Mouse (Mus musculus) embryonic facial prominence, embryonic 12.5 days (tissue): ENCODE measurements around the gene B3gnt2. TPM values are rescaled to one million over a fixed set of nuclear protein-coding genes. Genes with fewer than 3 reads are reported as not detected.

ENCODE experiments used
- ATAC-seq: fragments of 200-750 bp; cut with Nextera tagmentation; 2 replicates; pipeline ENCODE4 v1.8.0; 2017; ENCODE audit not compliant: insufficient number of reproducible peaks, insufficient read depth, low FRiP score, low TSS enrichment
- H3K27ac ChIP-seq: fragments of 300-500 bp; sonication (generic); 2 replicates; pipeline ENCODE4 v1.5.1; 2016; ENCODE audit warnings: mild to moderate bottlenecking
- H3K27me3 ChIP-seq: fragments of 300-500 bp; sonication (generic); 2 replicates; pipeline ENCODE4 v1.6.1; 2016; ENCODE audit warnings: mild to moderate bottlenecking, moderate library complexity
- H3K36me3 ChIP-seq: fragments of 300-500 bp; sonication (generic); 2 replicates; pipeline ENCODE4 v1.6.1; 2016; ENCODE audit warnings: mild to moderate bottlenecking
- H3K4me1 ChIP-seq: fragments of 300-500 bp; sonication (generic); 2 replicates; pipeline ENCODE4 v1.6.1; 2016
- H3K4me2 ChIP-seq: fragments of 300-500 bp; sonication (generic); replicated peaks from 2 replicates; pipeline ENCODE4 v1.6.1; 2016; ENCODE audit warnings: mild to moderate bottlenecking, moderate library complexity
- H3K4me3 ChIP-seq: fragments of 300-500 bp; sonication (generic); 2 replicates; pipeline ENCODE4 v1.5.1; 2016; ENCODE audit warnings: mild to moderate bottlenecking
- H3K9ac ChIP-seq: fragments of 300-500 bp; sonication (generic); 2 replicates; pipeline ENCODE4 v1.6.1; 2016; ENCODE audit warnings: mild to moderate bottlenecking, moderate library complexity
- H3K9me3 ChIP-seq: fragments of 300-500 bp; sonication (generic); 2 replicates; pipeline ENCODE4 v1.6.1; 2016; ENCODE audit warnings: mild to moderate bottlenecking, moderate library complexity
- WGBS: fragments of 180-500 bp; shearing (Covaris S2); methylation state at CpG from one replicate; pipeline ENCODE4 v1.1.7; 2016; 5-methylcytosine and 5-hydroxymethylcytosine counted together
- polyA plus RNA-seq: library from polyadenylated mRNA; unstranded; fragments of >200 nt; fragmentation: Nextera tagmentation; extraction: Ambion mirVana; gene quantifications from 2 replicates; pipeline ENCODE4 v1.2.1, GENCODE M21; 2016

B3gnt2 gene
- polyA plus RNA-seq, 1 experiment from 2014 or later, result 6.4 TPM

- Histone ChIP-seq H3K36me3 (no peaks in the 10 kb centered on the region), H3K9me3 (no peaks in the 10 kb centered on the region), H3K9ac (no peak overlapping the region), H3K4me1 (peaks cover 7% of the 10 kb centered on the region; the same call in 1 of the 2 replicates), H3K4me3 (no peak overlapping the region), H3K4me2 (no peak overlapping the region; the same call in 1 of the 2 replicates), H3K27me3 (no peaks in the 10 kb centered on the region), H3K27ac (peak overlapping the region; percentile 3)
- WGBS, result 14% methylated on average over 9 of the region's 9 CpGs
- ATAC-seq, result peak; percentile 74
These were observed 60.8 kb downstream of the B3gnt2 start for GRCm38 (mm10) chr11:22799987-22800424.

DNA sequence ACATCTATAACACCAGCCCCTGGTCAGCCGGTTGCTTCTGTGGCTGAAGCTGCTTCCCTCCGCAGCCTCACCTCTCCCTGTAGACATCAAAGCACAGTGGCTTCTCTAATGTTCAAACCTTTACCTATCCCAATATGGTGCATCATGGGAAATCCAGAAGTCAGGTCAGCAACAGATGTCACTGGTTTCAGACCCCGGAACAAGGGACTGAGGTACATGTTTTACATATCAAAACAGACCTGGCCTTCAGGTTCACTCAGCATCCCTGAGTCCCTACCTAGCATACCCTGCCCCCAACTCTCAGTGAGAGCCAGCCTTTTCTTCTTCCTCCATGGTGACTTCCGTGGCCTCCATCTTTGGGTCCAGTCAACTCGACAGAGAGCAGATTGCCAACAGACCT is 61.8 kb downstream of the B3gnt2 start:
- WGBS, result 58% methylated on average over 5 of the region's 5 CpGs
- no peak overlapping the region for H3K9ac ChIP-seq
- H3K27ac ChIP-seq, result no peak overlapping the region
- no peak overlapping the region for H3K4me2 ChIP-seq
- no peaks in the 10 kb centered on the region for H3K27me3 ChIP-seq
- H3K4me3 ChIP-seq, result no peak overlapping the region
- H3K4me1 ChIP-seq, result peaks cover 7% of the 10 kb centered on the region; the same call in 1 of the 2 replicates
- H3K9me3 ChIP-seq, result no peaks in the 10 kb centered on the region
- no peaks in the 10 kb centered on the region for H3K36me3 ChIP-seq
- ATAC-seq, result no peak

DNA sequence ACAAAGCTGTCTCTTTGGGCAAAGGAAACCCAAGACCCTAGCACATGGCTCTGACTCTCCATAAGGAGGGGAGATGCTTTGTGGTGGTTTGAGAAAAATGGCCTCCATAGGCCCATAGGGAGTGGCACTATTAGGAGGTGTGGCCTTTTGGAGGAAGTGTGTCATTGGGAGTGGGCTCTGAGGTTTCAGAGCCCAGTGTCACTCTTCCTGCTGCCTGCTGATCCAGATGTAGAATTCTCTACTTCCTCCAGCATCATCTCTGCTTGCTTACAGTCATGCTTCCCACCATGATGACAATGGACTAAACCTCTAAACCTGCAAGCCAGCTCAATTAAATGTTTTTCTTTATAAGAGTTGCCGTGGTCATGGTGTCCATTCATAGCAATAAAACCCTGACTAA is 66.0 kb downstream of the B3gnt2 start:
- Histone ChIP-seq H3K4me2 (no peak overlapping the region), H3K27me3 (no peaks in the 10 kb centered on the region), H3K36me3 (no peaks in the 10 kb centered on the region), H3K4me1 (0 out of 2 replicates have a peak, but pooled peaks cover under 1% of the 10 kb centered on the region), H3K27ac (no peak overlapping the region), H3K9me3 (no peaks in the 10 kb centered on the region), H3K9ac (no peak overlapping the region), H3K4me3 (no peak overlapping the region)
- no peak for ATAC-seq
- WGBS, result 80% methylated on average over 1 of the region's 1 CpGs

- Histone ChIP-seq H3K4me2 (no peak overlapping the region), H3K9ac (no peak overlapping the region), H3K36me3 (no peaks in the 10 kb centered on the region), H3K27me3 (no peaks in the 10 kb centered on the region), H3K27ac (no peak overlapping the region), H3K4me1 (no peaks in the 10 kb centered on the region), H3K4me3 (no peak overlapping the region), H3K9me3 (no peaks in the 10 kb centered on the region)
- WGBS, result 90% methylated on average over 1 of the region's 1 CpGs
- ATAC-seq, result no peak
These were observed 66.9 kb downstream of the B3gnt2 start for GRCm38 (mm10) chr11:22793881-22794203.

DNA sequence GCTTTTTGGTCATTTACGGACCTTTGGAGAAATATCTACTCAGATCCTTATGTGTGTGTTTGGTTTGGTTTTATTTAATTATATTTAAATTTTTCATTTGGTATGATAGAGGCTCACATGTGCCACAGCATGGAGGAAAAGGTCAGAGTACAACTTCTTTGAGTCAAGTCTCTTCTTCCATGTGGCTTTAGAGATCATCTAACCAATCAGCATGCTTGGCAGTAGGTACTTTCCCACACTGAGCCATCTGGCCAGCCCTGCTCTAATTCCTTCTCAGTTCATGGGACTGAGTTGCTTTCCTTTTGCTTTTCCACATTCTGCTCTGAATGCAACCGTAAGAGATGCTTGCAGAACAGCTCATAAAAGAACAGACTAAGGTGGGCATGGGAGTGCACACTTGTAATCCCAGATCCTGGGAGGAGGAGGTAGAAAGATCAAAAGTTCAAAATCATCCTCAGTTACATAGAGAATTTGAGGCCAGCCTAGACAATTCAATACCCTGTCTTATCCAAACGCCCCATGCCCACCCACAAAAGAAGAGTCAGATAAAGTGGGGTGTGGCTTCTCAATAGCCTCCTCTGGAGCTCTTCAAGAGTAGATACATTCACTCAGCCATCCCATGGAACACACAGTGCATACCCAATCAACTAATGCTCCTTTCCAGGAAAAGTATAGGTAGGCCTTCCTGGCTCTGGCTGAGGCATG is 67.4 kb downstream of the B3gnt2 start:
- Histone ChIP-seq H3K9ac (no peak overlapping the region), H3K4me1 (no peaks in the 10 kb centered on the region), H3K27ac (no peak overlapping the region), H3K4me3 (no peak overlapping the region), H3K27me3 (no peaks in the 10 kb centered on the region), H3K9me3 (no peaks in the 10 kb centered on the region), H3K36me3 (no peaks in the 10 kb centered on the region), H3K4me2 (no peak overlapping the region)
- no peak for ATAC-seq
- 87% methylated on average over 3 of the region's 3 CpGs for WGBS

- Histone ChIP-seq H3K4me1 (no peaks in the 10 kb centered on the region), H3K9me3 (no peaks in the 10 kb centered on the region), H3K27ac (no peak overlapping the region), H3K4me2 (no peak overlapping the region), H3K4me3 (no peak overlapping the region), H3K27me3 (no peaks in the 10 kb centered on the region), H3K9ac (no peak overlapping the region), H3K36me3 (no peaks in the 10 kb centered on the region)
- 92% methylated on average over 1 of the region's 1 CpGs for WGBS
- no peak for ATAC-seq
These were observed 68.6 kb downstream of the B3gnt2 start for GRCm38 (mm10) chr11:22792149-22792548.

- WGBS, result 89% methylated on average over 5 of the region's 5 CpGs
These were observed 69.0 kb downstream of the B3gnt2 start for GRCm38 (mm10) chr11:22791726-22792125.

GRCm38 (mm10) chr11:22787833-22788232 is 72.9 kb downstream of the B3gnt2 start:
- H3K36me3 ChIP-seq, result no peaks in the 10 kb centered on the region
- ATAC-seq, result no peak
- no peak overlapping the region for H3K27ac ChIP-seq
- H3K4me1 ChIP-seq, result no peaks in the 10 kb centered on the region
- H3K9ac ChIP-seq, result no peak overlapping the region
- no peaks in the 10 kb centered on the region for H3K27me3 ChIP-seq
- H3K9me3 ChIP-seq, result no peaks in the 10 kb centered on the region
- 80% methylated on average over 2 of the region's 2 CpGs for WGBS
- no peak overlapping the region for H3K4me2 ChIP-seq
- H3K4me3 ChIP-seq, result no peak overlapping the region

More at GRCm38 (mm10) chr11:22791726-22792125, 69.0 kb downstream of the B3gnt2 start:
- no peak for ATAC-seq
- Histone ChIP-seq H3K4me1 (no peaks in the 10 kb centered on the region), H3K36me3 (no peaks in the 10 kb centered on the region), H3K4me3 (no peak overlapping the region), H3K4me2 (no peak overlapping the region), H3K27me3 (no peaks in the 10 kb centered on the region), H3K27ac (no peak overlapping the region), H3K9ac (no peak overlapping the region), H3K9me3 (no peaks in the 10 kb centered on the region)

GRCm38 (mm10) chr11:22784477-22784876 is 76.3 kb downstream of the B3gnt2 start:
- no peak overlapping the region for H3K9ac ChIP-seq
- H3K36me3 ChIP-seq, result no peaks in the 10 kb centered on the region
- no peak overlapping the region for H3K4me2 ChIP-seq
- H3K4me3 ChIP-seq, result no peak overlapping the region
- no peaks in the 10 kb centered on the region for H3K27me3 ChIP-seq
- WGBS, result 85% methylated on average over 3 of the region's 3 CpGs
- no peaks in the 10 kb centered on the region for H3K9me3 ChIP-seq
- no peak overlapping the region for H3K27ac ChIP-seq
- ATAC-seq, result no peak
- no peaks in the 10 kb centered on the region for H3K4me1 ChIP-seq

DNA sequence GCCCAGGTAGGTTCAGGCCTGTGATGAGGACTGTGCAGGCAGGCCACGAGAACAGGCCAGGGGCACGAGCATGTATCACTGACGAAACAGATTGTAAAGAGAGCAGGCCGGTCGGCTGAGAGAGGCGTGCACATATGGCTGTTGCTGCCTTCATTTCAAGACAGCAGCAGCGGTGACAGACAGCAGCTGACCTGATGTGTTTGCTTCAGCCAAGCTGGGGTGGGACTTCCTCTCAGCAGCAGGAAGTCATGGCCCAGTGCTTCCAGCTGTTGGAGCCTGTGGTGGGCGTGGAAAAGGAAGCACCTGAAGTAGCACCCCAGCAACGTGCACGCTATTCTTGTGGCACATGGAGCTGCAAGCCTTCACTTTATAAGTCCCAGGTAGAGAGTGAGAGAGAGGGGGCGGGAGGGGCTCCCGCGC is 78.0 kb downstream of the B3gnt2 start:
- no peaks in the 10 kb centered on the region for H3K36me3 ChIP-seq
- 73% methylated on average over 13 of the region's 13 CpGs for WGBS
- H3K27ac ChIP-seq, result no peak overlapping the region
- no peaks in the 10 kb centered on the region for H3K27me3 ChIP-seq
- no peaks in the 10 kb centered on the region for H3K4me1 ChIP-seq
- H3K9ac ChIP-seq, result no peak overlapping the region
- no peak overlapping the region for H3K4me2 ChIP-seq
- no peak overlapping the region for H3K4me3 ChIP-seq
- ATAC-seq, result no peak
- H3K9me3 ChIP-seq, result no peaks in the 10 kb centered on the region

- Histone ChIP-seq H3K9me3 (no peaks in the 10 kb centered on the region), H3K9ac (no peak overlapping the region), H3K27me3 (no peaks in the 10 kb centered on the region), H3K4me1 (no peaks in the 10 kb centered on the region), H3K4me2 (no peak overlapping the region), H3K4me3 (no peak overlapping the region), H3K36me3 (no peaks in the 10 kb centered on the region), H3K27ac (no peak overlapping the region)
- no peak for ATAC-seq
These were observed 79.6 kb downstream of the B3gnt2 start for GRCm38 (mm10) chr11:22781190-22781589.

DNA sequence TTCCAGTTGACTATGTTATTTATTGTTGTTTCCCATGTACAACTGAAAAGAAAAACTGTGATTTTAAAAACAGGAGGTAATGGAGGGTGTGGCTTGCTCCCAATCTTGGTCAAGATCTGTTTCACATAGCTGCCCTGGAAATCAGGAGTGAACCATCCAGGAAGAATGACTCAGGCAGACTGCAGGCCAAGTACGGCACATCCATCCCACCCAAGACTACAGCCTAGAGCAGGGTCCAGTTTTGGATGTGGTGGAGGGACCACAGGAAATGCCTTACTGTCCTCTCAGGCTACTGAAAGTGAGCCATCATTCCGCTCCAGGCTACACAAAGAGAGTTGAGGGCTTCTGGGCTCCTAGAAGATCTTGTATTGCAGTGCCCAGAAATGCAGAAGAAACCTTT is 80.0 kb downstream of the B3gnt2 start:
- 82% methylated on average over 2 of the region's 2 CpGs for WGBS
- Histone ChIP-seq H3K4me3 (no peak overlapping the region), H3K36me3 (no peaks in the 10 kb centered on the region), H3K4me1 (no peaks in the 10 kb centered on the region), H3K9me3 (no peaks in the 10 kb centered on the region), H3K27me3 (no peaks in the 10 kb centered on the region), H3K4me2 (no peak overlapping the region), H3K9ac (no peak overlapping the region), H3K27ac (no peak overlapping the region)
- ATAC-seq, result no peak
